Mouse (Mus musculus) cerebral cortex, adult 2 months (tissue): Measurements from ENCODE around the gene Pdzd2.

ENCODE experiments used
- WGBS: fragments of 180-500 bp; shearing (Covaris S2); methylation state at CpG from one replicate; pipeline ENCODE4 v1.1.7; 2018; 5-methylcytosine and 5-hydroxymethylcytosine counted together

Gene Pdzd2

DNA sequence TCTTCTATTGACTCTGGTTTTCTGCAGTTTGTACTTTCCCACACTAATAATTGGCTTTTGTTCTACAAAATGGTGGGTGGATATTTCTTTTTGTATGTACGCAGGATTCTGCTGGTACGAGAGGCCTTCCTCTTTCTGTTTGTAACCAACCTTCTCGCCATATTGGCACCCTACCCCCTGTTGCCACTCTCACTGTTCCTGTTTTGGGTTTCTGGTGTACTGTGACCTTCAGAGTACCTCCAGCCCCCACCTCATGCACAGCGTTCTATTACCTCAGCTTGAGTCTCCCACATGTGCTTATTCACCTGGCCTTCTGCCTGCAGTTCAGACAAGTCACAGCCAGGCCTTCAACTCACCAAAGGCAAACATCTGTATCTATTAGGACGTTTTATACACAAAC lies 389.9 kb downstream of the Pdzd2 start:
- 74% methylated on average over 5 of the region's 5 CpGs for WGBS

DNA sequence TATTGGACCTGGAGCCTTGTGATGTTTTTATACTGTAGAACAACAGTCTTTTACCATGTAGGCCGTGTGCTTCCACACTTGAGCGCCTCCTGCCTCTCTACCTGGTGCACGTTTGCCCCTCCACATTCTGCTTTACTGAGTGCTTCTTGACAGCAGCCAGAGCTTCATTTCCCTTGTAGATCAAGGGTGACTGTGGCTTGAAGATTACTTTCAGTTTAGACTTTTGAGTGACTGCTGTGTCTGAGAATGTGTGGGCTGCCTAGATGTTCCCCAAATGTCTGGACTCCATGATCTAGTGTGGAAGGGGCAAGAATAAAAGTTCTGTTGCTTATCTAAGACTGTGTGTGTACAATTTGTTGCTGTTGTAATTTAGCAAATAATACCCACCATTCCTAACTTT lies 390.8 kb downstream of the Pdzd2 start:
- WGBS, result 91% methylated on average over 3 of the region's 3 CpGs

DNA sequence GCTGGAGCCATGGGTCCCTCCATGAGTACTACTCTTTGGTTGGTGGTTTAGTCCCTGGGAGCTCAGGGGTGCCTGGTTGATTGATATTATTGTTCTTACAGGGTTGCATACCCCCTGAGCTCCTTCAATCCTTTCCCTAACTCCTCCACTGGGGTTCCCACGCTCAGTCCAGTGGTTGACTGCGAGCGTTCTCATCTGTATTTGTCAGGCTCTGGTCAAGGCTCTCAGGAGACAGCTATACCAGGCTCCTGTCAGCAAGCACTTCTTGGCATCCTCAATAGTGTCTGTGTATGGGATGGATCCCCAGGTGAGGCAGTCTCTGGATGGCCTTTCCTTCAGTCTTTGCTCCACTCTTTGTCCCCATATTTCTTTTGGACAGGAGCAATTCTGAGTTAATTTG lies 392.8 kb downstream of the Pdzd2 start:
- 98% methylated on average over 3 of the region's 3 CpGs for WGBS

DNA sequence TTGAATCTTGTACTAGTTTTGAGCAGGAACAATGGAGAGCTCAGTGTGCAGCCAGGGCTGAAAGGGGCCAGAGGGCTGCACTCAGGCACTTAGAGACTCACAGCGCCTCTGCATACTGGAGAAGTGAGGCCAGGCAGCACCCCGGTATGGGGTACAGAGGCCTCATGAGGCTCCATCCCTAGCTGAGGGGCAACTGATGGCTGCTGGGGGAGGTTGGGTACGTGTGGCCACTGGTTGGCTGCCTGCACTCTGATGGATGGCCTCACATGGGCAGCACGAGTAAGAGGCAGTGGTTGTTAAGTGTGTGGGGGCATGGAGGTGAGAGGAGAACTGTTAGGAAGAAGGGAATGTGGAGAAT lies 398.3 kb downstream of the Pdzd2 start:
- 53% methylated on average over 4 of the region's 4 CpGs for WGBS

DNA sequence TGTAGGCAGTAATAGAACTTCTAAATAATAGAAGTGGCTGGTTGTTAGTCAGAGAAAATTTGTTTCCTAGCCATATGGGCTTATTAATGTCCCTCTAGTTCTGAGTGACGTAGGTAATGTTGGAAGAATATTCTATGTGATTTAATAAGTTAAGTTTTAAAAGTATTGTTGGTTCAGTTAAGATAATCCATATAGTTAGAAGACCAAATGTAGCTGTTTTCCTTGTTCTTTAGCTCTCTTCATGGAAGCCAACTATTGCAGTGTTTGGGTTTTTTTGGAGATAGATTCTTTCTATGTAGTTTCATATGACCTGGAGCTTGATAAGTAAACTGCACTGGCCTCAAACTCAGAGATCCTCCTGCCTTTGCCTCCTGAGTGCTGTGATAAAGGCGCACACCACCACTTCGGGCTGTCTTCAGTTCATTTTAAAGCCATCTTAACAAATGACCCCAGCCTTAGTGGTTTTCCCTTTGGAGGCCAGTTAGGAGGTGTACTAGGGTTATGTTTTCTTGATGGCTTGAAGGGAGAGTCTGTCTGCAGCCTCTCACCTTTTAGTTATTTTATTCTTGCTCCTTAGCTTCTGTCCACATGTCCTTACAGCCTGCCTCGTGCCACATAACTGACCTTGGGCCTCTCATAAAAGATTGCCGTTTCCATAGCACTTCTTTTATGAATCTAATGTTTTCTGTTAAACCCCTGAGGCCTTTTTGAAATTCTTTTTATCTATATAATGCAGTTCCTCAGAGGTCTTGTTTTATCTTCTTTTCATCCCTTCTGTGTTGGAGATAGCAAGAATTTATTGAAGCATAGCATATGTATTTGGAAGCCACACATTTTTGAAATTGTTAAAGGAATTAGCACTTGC lies 399.0 kb downstream of the Pdzd2 start:
- WGBS, result 79% methylated on average over 5 of the region's 5 CpGs

DNA sequence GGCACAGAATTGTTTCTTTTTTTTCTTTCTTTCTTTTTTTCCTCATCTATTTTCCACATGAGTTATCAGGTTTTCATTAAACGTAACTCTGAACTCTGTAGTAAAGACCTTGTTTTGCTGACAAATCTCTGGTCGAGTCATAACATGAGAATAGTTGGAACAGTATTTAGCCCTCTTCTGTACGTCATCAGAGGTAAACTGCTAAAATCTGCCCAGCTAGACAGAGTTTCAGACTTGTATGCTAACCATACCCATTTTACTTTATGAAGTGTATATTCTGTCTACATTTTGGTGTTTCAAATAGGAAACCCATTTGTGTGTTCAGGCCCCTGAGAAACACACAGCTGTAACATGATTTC lies 402.0 kb downstream of the Pdzd2 start:
- WGBS, result 52% methylated on average over 3 of the region's 3 CpGs

DNA sequence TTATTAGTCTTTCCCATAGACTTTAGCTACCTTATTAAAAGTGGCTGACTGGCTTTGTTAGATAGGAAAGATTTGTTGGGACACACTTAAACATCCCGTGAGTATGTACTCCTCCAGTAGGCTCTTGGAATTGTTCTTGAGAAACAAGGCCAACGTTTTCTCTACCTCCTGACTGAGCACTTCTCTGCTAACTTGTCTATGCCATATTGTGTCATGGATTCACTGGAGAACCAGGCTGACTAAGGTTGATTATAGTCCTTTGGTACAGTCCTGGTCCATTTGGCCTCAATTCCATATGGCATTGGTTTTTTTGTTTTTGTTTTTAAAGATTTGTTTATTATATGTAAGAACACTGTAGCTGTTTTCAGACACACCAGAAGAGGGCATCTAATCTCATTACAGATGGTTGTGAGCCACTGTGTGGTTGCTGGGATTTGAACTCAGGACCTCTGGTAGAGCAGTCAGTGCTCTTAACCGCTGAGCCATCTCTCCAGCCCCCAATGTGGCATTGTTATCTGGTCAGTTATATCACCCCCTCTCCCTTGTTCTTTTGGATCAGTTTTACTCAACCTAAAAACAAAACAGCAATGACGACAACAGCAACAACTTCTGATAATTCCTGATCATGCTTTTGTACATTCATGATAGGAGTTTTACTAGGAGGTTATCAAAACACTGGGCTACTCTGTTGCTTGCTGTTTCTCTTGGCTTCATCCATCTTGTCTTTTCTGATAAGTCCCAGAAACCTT lies 402.5 kb downstream of the Pdzd2 start:
- WGBS, result 80% methylated on average over 4 of the region's 4 CpGs

DNA sequence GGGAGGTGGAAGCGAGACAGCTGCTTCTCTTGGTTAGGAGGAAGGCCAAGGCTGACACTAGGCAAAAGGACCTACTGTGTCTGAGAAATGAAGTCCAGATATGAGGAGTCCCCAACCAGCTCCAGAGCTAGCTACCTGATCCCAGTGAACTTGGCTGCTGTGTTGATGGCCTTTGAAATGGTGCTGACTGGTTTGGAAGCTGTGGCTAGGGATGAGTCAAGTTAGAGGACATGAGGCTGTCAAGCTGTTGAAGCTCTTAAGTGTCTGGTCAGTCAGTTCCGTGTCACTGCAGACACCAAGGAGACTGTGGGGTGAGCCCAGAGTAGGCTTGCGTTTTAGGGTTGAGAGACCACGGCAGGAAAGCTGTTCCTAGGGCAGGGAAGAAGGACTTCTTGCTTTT lies 405.3 kb downstream of the Pdzd2 start:
- 81% methylated on average over 4 of the region's 4 CpGs for WGBS

DNA sequence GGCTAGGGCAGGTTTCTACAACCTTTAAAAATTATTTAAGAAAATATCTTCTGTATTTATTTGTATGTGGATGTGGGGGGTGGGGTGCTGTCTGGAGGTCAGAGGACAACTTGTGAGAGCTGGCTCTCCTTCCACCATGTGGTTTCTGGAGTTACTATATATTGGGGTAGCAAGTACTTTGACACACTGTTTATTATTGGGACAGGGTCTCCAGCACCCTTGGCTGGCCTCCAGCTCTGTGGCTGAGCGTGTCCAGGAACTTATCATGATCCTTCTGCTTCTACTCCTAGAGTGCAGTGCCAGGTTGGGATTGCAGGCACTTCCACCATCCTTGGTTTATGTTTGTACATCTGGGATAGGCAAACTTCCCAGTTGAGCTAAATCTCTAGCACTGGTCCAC lies 408.4 kb downstream of the Pdzd2 start:
- WGBS, result 60% methylated on average over 1 of the region's 1 CpGs

DNA sequence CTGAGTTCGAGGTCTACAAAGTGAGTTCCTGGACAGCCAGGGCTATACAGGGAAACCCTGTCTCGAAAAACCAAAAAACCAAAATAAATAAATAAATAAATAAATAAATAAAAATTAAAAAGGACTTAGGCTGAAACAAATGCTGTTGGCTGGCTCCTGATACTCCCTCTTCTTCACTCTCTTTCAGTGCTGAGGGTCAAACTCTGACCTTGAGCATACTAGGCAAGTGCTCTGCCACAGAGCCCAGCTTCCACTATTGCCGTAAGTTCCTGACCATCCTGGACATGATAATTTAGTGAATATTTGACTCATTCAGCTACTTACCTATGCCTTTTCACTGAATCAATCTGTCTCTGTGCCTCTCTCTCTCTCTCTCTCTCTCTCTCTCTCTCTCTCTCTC lies 409.3 kb downstream of the Pdzd2 start:
- WGBS, result 84% methylated on average over 3 of the region's 3 CpGs

DNA sequence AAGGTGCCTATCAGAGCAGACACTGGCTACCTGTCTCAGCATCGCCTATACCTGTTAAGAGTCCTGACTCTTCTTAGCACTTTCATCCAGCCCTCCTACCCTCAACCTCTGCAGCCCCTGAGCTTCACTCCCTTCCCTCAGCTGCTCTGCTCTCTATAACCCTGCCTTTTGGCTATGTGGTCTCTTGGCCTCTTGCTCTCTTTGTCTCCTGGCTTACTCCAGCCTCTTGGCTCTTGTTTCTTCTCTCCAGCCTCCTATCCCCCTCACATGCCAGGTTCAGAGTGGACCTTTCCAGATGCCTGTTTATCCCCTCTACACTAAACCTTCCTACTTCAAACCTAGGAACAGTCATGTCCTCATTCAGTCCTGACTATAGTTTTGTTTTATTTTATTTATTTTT lies 415.4 kb downstream of the Pdzd2 start:
- 92% methylated on average over 1 of the region's 1 CpGs for WGBS

DNA sequence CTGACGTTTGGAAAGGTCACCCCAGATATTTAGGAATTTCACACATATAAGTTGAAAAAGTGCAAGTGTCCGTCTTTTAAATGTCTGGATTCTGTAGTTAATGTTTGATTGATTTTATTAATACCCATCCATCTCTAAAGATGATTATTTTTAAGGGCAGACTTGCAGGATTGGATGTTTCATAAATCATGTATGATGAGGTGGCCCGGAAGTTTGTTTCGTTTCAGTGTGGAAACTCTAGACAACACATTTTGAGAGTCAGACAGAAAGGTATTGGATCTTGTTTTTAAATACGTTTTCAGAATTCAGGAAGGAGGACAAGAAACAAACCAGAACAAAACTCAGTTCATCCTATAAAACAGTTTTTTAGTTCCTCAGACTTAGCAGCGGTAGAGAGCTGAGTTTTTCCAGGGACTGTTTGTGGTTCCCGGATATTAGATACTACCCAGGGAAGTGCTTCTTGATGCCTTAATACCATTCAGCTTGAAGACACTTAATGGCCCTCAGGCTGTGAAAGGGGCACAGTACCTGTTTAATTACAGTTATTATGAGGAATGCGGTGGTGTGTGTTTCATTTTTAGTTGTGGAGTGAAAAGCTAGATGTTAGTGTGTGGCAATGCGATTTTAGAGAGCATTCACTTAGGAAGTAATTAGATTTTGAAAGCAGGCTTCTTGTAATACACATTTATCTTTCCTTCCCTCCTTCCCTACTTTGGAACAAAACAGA lies 416.9 kb downstream of the Pdzd2 start:
- WGBS, result 5% methylated on average over 9 of the region's 9 CpGs

DNA sequence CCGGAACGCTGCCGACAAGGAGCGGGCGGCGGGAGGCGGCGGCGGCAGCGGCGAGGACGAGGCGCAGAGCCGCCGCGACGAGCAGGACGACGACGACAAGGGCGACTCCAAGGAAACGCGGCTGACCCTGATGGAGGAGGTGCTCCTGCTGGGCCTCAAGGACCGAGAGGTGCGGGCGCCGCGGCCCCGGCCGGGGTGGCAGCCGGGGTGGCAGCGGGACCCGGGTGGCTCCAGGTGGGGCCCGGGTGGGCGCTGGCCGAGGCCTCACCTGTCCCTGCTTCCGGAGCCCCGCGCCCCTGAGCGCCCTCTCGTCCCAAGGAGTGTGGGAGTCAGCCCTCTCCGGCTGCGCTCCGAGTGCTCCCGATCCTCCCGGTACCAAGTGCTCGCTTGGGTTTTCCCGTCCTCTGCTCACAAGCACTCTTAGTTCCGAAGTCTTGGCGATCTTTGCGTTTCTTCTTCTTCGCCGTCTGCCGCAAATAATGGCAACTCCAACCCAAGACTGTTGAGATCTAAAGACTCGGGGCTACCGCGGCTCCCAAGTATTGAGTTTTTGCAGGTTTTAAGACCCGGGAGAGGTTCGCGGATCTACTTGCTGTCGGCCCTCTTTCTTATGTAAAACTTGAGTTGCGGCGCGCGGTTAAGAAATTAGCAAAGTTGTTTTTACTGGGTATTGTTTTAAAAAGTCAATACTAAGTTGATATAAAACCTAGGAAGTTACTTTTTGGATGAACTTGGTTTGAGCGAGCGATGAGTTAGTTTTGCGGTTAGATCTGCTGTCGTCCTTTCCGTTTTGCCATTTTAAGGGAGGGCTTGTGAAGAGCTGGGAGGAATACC lies 417.7 kb downstream of the Pdzd2 start, which contains the start of gene 1810049J17Rik:
TSS of gene 1810049J17Rik (minus strand) at position 112 of the 834 bp plus-strand sequence.
- under 1% methylated on average over 70 of the region's 70 CpGs for WGBS

DNA sequence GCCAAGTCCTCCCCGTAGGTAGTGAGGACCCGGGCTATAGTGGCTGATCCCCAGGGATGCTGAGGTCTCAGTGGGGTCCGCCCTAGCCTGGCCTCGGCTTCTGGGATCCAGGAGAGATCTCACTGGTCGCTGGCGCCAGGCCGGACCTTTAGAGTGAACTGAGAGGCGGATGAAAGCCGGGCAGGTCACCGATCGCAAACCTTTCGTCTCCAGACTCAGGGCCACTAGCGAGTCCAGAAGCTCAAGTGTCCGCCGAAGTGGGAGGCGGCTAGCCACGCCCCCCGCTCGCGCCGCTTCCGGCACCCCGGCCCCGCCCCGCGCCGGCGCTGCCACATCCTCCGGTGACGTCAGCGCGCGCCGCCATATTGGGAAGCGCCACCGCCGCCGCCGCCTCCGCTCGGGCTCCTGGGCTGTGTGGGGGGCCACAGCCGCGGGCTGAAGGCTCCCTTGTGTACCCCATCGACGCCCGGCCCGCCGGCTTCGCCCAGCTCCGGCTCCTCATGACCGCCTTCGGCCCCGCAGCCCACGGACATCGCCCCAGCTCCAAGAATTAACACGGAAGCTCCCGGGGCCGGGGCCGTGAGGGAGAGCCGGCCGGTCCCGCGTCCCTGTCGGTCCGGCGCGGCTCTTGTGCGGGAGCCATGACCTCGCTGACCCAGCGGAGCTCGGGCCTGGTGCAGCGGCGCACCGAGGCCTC lies 418.5 kb downstream of the Pdzd2 start, which contains the start of gene Golph3:
TSS of gene Golph3 (plus strand) at position 360 of the 697 bp plus-strand sequence.
- WGBS, result 1% methylated on average over 74 of the region's 74 CpGs

DNA sequence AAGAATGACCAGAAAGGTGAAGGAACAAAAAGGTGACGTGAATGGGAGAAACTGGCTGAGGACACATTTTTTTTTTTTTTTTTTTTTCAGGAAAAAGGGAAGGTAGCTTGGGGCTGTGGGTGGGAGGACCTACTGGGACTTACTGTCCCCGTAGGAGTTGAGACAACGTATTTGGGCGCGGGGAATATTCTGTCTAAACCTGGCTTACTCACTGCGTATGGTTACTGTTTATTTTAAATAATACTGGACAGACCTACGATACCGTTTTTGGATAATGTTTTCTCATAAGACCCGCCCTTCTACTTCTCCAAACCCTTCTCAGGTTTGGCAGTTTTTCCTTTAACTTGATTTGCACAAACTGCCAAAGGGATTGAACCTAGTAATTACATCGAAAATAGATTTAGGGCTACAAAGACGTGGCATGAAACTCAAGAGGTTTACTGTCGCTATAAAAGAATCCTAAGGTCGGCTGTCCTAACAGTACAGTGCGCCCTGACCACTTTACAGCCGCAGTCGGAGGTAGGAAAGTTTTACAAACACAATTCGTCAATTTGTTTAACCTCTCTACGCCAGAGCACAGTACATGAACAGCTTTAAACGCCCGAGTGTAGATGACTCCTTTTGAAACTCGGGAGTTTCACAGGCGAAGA lies 419.2 kb downstream of the Pdzd2 start:
- WGBS, result 2% methylated on average over 22 of the region's 22 CpGs

DNA sequence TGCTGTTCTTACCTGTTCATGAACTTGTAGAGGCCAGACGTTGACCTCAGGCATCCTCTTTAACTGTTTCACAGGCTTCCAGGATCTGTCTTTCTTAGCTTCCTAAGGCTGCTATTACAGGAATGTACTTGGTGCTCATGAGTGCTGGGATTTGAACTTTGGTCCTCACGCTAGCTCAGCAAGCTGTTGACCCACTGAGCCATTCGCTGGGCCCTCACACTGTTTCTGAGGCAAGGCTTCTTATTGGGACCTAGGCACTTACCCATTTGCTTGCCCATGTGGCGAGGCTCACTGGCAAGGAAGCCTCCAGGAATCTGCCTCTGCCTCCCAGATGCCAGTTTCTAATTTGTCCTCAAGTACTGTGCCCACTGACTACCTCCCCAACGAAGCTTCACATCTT lies 419.8 kb downstream of the Pdzd2 start:
- 54% methylated on average over 5 of the region's 5 CpGs for WGBS

DNA sequence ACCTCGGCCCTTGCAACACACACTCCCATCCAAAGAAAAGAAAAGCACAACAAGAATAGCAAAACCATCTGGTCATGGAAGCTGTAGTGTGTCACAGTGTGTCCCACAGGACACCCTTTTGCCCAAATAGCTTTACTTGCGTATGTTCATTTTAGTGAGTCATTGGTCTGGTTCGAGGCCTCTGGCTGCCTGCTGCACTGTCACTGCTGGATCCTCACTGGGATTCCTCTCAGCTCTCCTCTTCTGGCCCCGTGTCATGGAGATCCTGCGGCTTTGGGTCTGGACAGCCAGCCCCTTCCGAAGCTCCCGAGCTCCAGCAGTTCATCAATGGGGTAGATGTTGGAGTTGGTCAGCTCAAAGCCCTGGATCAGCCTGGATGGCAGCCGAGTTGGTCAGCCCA lies 421.3 kb downstream of the Pdzd2 start:
- 81% methylated on average over 8 of the region's 8 CpGs for WGBS

DNA sequence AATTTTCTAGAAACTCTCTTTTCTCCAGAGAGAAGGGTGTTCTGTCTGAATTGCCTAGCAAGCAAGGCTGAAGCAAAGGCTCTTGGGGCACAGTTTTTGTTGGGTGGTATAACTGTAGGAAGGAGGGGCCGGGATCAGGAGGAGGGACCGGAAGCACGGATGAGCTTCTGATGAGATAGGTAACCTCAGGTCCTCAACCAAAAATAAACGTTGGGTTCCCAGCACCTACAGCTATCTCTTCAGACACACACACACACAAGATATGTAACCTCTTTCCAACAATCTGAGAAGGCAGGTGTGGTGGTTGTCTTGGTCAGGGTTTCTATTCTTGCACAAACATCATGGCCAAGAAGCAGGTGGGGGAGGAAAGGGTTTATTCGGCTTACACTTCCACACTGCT lies 422.4 kb downstream of the Pdzd2 start:
- WGBS, result 88% methylated on average over 5 of the region's 5 CpGs

DNA sequence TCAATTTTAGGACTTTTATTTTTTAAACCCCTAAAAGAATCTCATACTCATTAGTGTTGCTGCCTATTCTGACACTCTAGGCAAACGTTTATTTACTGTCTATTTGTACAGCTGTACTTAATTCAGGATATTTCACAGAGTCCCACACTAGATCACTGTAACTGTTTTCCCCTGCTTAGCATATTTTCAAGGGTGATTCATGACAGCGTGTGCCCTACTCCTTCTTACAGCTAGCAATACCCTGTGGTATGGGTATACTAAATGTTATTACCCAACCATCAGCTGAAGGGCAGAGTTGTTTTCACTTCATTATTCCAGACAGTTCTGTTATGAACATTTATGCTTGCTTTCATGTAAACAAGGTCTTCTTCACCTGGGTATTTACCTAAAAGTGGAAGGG lies 423.7 kb downstream of the Pdzd2 start:
- 60% methylated on average over 2 of the region's 2 CpGs for WGBS

DNA sequence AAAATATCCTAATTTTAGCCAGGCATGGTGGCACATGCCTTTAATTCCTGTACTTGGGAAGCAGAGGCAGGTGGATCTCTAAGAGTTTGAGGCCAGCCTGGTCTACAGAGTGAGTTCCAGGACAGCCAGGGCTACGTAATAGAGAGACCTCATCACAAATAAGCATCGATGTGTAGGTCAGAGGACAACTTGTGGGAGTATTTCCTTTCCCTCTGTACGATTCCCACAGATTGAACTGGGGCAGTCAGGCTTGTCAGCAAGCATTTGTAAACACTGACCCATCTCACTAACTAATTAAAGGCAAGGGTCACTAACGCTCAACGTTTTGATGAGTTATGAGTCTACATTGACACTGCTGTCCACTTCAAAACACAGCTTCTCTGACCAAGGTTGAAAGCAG lies 425.1 kb downstream of the Pdzd2 start:
- WGBS, result 88% methylated on average over 5 of the region's 5 CpGs
